Mouse (Mus musculus) c-Kit-positive CD71-positive TER-119-positive erythroid progenitor cells, embryonic 14.5 days (primary cell): Measurements from ENCODE around the gene Ggta1.
A peak's percentile ranks its signal among the peaks of the same experiment; 100 is the strongest.

Experiments
- DNase-seq: peaks from one replicate; pipeline ENCODE4 v3.0.0-alpha.2; 2013; ENCODE audit warnings: low spot score

The Ggta1 gene

DNA sequence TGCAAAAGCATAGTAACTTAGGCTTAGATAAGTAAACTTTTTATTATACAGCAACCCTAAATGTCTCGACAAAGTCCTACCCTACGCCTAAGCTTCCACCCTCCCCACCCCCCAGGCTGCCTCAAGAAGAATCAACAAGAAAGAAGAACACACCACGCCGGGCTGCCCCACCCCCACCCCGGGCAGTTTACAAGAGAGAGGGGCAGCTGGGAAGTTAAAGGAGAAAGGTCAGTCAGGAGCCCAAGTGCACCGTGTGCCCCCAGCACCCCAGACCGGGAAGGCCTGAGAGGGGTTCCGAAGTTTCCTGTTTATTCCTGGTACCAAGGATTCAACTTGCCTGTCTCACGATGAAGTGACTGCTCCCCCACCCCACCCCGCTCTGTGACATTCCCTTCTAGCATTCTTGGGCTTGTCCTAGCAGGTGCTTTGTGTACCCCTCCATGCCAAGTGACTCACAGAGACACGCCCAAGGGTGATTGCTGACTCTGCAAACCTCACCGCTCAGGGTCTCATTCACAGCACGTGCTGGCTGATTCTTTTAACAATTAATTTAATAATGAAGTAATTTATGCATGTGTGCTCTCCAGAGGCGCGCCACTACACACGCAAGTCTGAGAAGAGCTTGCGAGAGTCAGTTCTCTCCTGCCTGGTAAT lies 27.6 kb upstream of the Ggta1 start:
- no peak for DNase-seq

DNA sequence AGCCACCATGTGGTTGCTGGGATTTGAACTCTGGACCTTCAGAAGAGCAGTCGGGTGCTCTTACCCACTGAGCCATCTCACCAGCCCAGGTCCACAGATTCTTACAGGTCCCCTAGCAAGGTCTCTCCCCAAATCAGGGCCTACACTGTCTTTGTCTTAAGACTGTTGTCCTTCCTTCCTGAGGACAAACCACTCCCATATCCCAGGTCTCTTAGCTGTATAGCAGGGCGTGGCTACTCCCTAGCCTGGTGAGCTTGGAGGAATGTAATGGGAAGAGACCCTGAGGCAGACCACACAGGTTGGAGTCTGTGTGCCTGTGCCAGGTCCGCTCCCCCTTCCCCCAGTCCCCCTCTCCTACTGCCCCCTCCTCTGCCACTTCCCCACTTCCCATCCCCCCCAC lies 24.7 kb upstream of the Ggta1 start:
- DNase-seq: no peak

DNA sequence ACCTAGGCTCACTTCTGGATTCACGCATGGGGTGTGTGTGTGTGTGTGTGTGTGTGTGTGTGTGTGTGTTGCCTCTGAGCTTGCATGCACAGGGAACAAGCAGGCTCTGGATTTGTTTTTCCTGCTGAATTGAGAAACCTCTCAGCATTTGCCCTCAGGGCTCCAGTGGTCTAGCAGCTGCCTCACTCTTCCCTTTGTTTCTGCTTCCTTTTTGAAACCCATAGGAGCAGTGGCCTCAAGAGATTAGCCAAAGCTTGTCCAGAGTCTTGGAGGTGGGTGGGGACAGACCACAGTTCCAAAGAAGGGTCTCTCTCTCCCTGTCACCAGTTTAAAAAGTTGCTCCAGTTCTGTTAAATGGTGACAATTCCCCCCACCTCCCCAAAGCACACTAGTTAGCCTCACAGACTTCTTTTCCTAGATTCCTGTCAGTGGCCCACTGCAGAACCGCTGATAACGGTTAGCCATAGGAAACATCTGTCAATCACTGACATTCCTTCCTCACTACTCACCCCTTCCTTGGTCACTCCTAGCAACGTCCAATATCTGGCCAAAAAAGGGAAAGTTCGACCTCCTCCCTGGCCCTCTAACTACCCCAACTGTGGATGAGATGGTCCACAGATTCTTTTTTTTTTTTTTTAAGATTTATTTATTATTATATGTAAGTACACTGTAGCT lies 24.1 kb upstream of the Ggta1 start:
- no peak for DNase-seq

DNA sequence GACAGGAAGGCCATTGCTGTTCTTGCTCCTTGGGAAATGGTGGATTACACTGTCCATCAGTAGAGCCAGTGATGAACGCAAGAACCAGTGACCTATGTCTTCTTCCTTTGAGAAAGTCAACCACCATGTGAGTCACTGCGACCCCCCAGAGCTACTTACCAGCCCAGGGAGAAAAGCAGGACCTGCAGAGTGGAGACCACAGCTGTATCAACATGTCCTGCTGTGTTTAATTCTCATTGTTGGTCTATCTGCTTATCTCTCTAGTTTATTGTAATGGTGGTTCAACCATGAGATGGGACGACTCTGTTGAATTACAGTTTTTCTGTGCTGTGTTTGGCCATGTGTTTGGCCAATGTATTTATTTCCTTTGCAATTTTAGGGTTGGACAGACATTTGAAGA lies 21.1 kb upstream of the Ggta1 start:
- DNase-seq: no peak

DNA sequence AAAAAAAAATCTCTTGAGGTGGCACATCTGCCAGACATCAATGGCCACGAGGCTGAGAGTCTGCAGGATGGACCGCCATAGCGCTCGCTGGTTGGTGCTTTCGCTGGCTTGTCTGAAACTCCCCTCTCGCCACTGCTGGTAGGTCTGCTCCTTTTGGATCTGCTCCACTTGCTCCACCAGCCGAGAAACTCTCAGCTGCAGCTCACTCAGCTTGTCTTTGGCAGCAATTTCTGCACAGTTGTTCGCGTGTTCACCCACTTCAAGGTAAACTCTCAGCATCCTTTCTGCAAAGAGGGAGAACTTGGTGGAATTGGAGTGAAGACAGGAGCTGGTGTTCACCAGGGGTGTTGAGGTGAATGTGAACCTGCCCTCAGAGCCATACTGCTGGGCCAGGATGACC lies 20.4 kb upstream of the Ggta1 start:
- no peak for DNase-seq

DNA sequence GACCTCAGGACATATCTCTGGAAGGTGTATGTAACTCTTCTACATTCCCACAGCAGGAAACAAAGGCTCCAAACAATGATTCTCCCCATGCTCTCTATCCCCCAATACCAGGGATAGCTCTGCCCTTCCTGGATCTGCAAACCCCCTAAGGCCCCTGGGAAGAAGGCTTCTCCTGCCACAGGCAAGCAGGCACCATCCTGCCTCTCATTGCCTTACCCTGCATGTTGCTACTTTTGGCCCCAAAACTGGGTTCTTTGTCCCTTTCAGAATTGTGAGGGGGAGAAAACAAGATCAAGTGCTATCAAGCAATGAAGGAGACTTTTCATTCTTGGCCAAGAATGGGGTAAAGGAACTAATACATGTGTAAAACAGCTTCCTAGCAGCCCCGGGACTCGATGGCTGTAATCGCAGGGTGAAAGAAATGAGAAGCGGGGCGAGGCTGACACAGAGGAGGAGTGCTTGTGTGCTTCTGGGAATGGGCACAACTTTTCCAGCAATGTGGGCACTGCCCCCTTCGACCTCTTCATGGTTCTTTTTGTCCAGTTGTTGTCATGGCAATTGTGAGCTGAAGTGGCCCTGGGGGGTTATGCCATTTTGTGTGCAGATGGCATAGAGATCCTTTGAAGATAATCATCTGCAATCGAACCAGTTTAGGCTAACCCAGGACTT lies 18.4 kb upstream of the Ggta1 start:
- no peak for DNase-seq

DNA sequence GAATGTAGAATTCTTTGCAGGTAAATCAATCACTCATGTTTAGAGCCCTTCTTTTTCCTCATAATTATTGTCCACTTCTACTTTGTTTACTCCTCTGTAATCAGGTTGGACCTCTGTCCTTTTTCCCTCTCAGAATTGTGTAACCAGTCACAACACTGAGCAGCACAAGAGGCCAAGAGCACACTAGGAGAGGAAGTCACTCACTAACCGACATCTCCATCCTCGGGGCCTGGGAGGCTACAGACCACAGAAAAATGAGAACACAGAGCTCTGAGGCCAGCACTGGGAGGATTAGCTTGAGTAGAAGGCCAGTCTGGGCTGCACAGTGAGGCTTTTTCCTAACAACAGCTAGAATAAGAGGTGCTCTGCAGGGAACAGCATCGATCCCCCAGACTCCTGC lies 17.0 kb upstream of the Ggta1 start:
- DNase-seq: no peak

DNA sequence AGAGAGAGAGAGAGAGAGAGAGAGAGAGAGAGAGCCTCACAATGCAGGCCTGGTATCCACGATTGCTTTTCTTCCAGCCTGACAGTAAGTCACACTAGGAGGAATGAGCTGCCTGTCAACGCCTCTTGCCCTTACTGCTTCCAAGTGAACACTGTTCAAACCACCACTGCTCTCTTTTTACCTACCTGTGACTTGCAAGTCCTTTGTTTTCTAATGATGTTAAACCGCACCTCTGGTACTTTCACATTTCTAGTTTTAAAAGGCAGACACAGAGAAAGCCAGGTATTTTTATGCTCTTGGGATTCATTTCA lies 15.7 kb upstream of the Ggta1 start:
- no peak for DNase-seq

DNA sequence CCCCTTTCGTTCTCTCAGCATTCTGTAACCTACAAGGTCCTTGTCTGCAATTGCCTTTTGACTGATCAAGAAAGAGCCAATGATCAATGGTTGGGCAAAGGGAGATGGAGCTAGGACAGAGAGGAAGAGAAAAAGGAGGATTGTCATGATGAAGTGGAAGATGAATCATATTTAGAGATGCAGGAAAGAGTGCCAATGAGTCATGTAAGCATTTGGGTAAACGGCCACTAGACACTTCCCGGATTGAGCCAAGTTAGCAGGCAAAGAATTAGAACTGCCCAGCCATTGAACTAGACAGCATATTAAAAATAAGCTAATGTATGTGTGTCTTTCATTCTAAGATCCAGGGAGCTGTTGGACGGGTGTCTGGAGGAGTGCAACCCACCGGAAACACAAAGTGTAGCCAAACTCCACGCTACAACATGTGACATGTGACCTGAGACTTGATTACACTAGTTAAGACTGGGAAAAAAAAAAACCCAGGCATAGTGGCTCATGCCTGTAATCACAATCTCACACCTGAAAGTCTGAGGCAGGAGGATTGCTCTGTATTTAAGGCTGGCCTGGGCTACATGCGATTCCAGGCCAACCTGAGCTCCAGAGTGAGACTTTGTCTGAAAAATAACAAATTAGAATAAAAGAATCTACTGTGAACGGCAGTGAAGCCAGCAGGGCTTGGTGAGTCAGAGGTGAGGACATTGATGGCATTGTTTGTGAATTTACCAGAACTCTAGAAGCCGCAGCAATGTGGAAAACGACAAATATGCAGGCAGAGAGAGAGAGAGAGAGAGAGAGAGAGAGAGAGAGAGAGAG lies 15.2 kb upstream of the Ggta1 start:
- no peak for DNase-seq

DNA sequence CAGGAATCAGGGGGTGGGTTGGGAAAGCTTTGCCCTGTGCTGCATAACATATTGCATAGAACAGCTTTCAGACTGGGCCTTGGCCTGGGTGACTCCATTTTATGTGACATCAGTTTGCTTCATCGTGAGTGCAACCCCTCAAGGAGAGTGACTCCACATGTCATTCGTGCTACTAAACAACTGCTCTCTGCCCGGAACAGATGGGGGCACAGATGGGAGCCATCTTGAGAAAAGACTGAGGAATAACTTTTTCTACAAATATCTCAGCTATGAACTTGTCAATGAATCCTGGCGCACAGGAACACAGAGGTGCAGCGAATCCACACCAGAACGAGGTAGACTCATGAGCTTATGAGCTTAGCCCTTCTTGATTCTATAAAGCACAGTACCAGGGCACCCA lies 14.3 kb upstream of the Ggta1 start:
- no peak for DNase-seq

DNA sequence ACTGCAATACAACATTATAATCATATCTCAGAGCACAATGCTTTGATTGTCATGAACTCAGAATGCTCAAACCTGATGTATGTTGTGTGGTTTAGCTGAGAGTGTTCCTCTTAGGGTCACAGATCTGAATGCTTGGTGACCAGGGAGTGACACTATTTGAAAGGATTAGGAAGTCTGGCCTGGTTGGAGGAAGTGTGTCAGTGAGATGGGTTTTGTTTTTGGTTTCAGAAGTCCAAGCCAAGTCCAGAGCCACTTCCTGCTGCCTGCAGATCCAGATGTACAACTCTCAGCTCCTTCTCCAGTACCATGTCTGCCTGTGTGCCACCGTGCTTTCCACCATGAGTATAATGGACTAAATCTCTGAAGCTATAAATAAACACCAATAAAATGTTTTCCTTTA lies 11.9 kb upstream of the Ggta1 start:
- no peak for DNase-seq

DNA sequence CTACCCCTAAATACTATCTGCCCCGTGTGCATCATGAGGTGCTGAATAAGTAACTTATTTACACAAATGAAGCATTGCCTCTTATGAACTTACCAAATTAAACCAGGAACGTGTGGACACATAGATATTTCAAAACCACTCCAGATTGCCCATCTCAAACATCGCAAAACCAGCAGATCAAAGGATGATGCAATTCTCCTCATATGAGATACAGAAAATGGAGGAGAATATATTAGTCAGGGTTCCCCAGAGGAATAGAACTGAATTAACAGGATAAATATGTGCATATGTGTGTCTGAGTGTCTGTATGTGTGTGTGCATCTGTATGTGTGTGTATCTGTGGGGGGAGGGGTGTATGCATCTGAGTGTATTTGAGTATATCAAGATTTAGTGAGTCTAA lies 6.2 kb upstream of the Ggta1 start:
- DNase-seq: no peak

DNA sequence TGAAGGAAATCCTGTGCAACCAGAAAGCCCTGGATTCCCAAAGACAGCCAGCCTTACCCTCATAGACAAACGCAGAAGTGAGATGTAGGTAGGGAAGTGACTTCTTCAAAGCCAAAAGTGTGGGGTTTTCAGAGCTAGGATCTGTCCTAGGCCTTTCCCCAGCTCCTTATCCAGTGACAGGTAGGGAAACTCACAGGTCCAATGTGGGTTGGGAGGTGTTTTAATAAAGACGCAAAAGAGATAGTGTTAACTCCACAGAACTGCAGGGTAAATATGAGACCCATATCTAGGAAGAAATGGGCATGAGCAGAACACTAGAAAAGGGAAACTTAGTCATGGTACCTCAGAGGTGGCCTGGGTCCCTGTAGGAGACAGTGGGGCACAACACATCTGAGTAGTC lies 5.2 kb upstream of the Ggta1 start:
- DNase-seq: no peak

DNA sequence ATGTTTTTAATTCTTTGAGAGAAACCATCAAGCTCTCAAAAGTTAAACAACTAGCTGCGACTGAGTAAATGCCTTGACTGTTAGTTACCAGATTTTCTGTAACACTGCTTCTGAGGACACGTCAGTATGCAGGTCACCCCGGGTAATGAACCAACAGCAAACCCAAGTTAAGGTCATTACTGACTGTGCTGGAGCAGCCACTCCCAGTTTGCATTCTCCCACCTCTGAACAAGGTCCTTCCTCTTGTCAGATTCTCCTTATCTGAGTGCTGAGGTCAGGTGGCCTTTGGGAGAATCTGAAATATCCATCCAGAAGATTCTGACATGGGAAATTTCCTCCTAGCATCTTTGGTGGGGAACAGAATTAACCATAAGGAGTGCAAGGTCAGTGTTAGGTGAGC lies 4.8 kb upstream of the Ggta1 start:
- DNase-seq: no peak

DNA sequence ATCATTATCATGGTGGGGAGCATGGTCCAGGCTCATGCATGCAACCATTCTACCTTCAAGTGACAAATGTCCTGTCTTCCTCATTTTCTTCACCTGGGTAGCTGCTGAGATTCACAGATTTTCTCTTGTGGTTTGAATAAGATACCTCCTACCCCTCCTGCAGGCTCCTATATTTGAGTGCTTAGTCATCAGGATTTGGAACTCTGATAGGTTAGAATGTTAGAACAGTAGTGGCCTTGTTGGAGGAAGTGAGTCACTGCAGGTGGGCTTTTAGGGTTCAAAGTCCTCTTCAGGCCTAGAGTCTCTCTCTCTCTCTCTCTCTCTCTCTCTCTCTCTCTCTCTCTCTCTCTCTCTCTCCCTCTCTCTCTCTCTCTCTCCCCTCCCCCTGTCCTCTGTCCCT lies 2.6 kb upstream of the Ggta1 start:
- DNase-seq: no peak

DNA sequence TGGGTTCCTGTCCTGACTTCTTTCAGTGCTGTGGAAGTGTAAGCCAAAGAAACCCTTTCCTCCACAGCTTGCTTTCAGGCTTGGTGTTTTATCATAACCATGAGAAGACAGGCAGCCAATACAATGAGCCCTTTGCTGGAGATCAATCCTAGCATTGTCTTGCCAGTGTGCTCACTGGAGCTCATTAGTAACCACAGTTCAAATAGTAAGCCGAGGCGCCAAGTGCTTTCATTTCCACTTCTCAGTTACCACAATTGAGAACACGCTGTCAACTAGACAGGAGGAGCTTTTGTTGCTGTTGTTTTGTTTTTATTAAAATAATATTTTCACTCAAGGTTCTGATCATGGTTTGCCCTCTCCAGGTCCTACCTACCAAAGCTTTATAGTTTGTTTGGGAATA lies 1.5 kb upstream of the Ggta1 start:
- DNase-seq: no peak

DNA sequence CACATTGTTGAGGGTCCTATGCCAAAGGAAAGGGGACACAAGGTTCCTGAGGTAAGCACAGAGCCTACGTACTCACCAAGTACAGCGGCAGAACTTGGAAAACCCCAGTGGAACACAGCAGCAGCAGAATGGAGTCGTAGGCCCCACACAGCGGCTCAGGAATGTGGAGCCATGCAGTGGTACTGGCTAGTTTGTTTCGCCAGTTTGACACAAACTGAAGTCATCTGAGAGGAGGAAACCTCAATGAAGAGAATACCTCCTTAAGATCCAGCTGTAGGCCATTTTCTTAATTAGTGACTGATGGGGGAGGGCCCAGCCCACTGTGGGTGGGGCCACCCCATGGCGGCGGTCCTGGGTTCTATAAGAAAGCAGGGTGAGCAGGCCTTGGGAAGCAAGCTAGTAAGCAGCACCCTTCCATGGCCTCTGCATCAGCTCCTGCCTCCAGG lies 1.1 kb upstream of the Ggta1 start:
- DNase-seq: no peak

DNA sequence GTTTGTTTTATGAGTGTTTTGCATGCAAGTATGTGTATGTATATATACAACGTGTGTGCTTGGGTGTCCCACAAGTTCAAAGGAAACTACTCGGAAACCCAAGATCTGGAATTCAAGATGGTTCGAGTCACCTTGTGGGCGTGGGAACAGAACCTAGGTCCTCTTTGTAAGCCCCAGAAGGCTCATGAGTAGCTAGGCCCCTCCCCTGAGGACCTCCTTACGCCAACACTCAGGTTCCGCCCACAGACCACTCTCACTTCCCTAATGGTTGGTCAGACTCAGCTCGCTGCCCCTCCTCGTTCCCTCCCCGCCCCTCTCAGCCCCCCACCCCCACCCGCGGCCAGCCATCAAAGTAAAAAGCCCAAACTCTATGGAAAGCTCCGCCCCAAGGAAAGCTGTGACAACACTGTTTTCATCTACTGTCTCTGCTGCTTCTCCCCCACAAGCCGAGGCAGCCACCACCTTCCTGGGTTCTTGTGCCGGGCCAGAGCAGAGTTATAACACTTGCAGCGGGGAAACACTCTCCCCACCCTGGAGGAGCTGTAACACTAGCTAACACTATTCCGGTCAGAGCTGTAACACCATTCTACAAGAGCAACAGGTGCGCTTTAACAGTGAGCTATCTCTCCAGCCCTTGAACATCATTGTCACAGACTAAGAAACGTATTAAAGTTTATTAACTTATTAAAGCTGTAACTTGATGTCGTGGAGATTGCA lies 499 bp upstream of the Ggta1 start:
- peak; percentile 80 for DNase-seq

DNA sequence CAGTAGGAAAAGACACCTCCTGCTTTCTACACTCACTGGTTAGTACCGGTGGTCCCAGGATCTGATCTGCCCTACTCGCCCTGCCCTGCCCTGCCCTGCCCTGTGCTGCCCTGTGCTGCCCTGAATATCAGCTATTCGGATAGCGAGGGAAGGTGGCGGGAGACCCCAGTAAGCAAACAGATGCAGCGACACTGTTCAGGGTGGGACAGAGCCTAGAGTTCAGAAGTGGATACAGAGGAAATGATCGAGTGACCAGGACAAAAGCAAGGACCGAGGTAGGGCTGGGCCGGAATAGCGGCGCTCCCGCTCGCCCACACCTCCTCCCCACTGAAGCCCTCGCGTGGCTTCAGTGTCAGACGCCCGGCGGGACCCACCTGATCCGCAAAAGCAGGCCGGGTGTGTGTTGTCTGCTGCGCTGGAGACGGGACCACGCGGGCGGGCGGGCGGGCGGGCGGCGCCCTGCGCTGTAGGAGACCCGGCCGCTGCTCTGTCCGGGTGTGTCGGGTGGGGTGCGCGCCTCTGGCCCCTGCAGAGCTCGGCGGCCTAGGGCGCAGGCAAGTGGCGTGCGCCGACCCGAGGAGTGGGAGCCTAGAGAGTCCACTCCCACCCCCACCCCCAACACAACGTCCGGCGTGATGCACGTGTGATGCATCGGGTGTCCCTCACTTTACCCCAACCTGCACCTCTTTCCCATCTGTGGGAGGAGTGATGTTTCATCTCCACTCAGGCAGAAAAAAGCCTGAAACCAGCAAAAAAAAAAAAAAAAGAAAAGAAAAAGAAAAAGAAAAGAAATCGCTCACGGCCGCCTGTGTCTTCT lies 852 bp downstream of the Ggta1 start:
- peak; percentile 48 for DNase-seq

DNA sequence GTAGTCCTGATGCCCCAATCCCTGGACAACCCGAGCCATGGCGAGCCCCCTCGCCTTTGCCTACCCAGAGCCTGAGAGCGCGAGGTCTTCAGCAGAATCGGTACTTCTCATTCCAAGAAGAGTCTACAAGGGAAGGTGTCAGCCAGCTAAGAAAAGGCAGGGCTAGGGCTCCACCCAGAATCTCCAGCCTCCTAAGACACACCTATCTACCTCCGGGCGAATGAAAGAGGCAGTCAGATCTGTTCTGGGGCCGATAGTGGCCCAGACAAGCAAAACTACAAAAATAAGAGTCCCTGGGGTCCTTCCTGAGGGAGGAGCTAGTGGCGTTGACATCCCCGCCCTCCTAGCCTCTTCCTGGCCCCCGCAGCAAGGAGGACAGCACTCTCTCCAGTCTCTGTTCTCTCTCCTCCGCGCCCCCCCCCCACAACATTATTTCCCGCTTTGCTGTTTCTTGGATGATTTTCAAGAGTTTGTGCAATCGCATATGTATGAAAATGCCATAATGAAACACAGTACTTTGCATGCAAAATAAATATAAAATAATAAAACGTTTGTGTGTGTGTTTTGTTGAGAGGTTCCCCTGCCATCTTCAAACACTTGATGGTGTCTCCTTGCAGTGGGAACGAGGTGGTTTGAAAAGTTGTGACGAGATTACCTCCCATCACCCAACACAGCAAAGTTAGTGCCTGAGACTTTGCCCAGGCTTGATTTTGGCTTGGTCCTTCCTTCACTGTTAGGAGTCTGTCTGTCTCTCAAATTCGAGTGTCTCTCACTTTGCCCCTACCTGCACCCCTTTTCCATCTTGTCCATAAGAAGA lies 1.7 kb downstream of the Ggta1 start:
- DNase-seq: peak; percentile 92
